Mouse (Mus musculus) erythroblast, embryonic 14.5 days (primary cell): ENCODE results near the gene Nipal4. TPM values are rescaled to one million over a fixed set of nuclear protein-coding genes. Genes with fewer than 3 reads are reported as not detected.

Experiments
- H3K27me3 ChIP-seq: 2 replicates; pipeline ENCODE4 v1.6.1; 2012; ENCODE audit warnings: inconsistent platforms; ENCODE audit not compliant: control insufficient read depth
- H3K36me3 ChIP-seq: 2 replicates; pipeline ENCODE4 v1.6.1; 2012; ENCODE audit warnings: mild to moderate bottlenecking, inconsistent platforms; ENCODE audit not compliant: control insufficient read depth
- H3K4me1 ChIP-seq: 2 replicates; pipeline ENCODE4 v1.6.1; 2012; ENCODE audit warnings: inconsistent platforms; ENCODE audit not compliant: control insufficient read depth
- H3K4me3 ChIP-seq: replicated peaks from 2 replicates; pipeline ENCODE3; 2012; ENCODE audit warnings: moderate library complexity, mild to moderate bottlenecking, inconsistent platforms
- H3K9me3 ChIP-seq: 2 replicates; pipeline ENCODE4 v1.6.1; 2012; ENCODE audit warnings: low read length, inconsistent platforms, mixed read lengths; ENCODE audit not compliant: control insufficient read depth
- GATA1 ChIP-seq: IDR thresholded peaks from 2 replicates; pipeline ENCODE4 v1.6.1; 2012; ENCODE audit warnings: low read length, inconsistent platforms, mixed read lengths
- TAL1 ChIP-seq: IDR thresholded peaks from 3 replicates; pipeline ENCODE4 v1.6.1; 2012; ENCODE audit warnings: low read length, inconsistent platforms, mixed read lengths
- polyA plus RNA-seq: library from polyadenylated mRNA; stranded (reverse); fragments of >175 nt; gene quantifications from 2 replicates; pipeline ENCODE4 v1.2.3, GENCODE M21; 2012

The Nipal4 gene
- polyA plus RNA-seq, 1 experiment, result not detected

- Histone ChIP-seq H3K9me3 (no peaks in the 10 kb centered on the region), H3K36me3 (no peaks in the 10 kb centered on the region), H3K4me1 (peaks cover 3% of the 10 kb centered on the region), H3K4me3 (no peak overlapping the region), H3K27me3 (no peaks in the 10 kb centered on the region)
- TF ChIP-seq GATA1, result no peak
- no peak for TF ChIP-seq TAL1
These were observed 56.0 kb downstream of the Nipal4 start for GRCm38 (mm10) chr11:46110156-46110944.

DNA sequence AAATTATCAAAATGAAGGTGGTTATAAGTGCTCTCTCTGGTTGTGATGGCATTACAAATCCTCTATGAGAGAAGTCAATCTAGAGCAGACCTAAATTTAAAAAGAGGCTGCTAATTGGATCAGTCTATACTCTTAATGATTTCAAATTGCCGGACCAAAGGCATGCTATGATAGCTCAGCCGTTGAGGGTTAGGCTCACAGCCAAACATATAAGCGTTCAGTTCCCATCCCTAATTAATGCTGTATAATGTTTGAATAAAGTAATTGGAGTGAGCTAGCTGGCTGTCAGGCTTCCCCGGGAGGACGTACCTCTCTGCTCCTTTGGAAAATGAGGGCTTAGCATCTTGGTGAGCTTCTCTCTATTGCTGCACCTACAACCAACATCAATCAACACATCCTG, 57.1 kb downstream of the Nipal4 start:
- Histone ChIP-seq H3K4me1 (peaks cover 3% of the 10 kb centered on the region), H3K4me3 (no peak overlapping the region), H3K27me3 (no peaks in the 10 kb centered on the region), H3K36me3 (no peaks in the 10 kb centered on the region), H3K9me3 (no peaks in the 10 kb centered on the region)
- no peak for TF ChIP-seq GATA1
- no peak for TF ChIP-seq TAL1

DNA sequence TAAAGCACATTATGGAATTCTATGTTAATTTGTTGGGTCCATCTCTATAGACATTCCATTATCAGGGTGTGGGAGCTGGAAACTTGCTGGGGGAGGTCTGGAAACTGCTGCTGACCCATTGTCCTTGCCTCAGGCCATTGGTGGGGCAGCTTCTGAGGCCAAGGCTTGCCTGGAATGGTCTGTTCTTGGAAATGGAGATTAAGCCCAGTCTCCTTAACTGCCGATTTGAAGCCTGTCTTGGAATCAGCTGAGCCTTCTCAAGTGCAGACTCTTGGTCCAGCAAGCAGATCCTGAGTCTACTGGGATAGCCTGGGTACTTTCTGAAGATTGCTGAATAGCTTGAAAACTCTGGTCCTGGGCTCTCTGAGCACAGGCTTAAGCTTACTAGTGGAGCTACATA, 59.3 kb downstream of the Nipal4 start:
- H3K36me3 ChIP-seq, result no peaks in the 10 kb centered on the region
- no peak overlapping the region for H3K4me3 ChIP-seq
- H3K27me3 ChIP-seq, result no peaks in the 10 kb centered on the region
- no peak for TF ChIP-seq GATA1
- TF ChIP-seq TAL1, result no peak
- H3K4me1 ChIP-seq, result peaks cover 3% of the 10 kb centered on the region
- no peaks in the 10 kb centered on the region for H3K9me3 ChIP-seq

DNA sequence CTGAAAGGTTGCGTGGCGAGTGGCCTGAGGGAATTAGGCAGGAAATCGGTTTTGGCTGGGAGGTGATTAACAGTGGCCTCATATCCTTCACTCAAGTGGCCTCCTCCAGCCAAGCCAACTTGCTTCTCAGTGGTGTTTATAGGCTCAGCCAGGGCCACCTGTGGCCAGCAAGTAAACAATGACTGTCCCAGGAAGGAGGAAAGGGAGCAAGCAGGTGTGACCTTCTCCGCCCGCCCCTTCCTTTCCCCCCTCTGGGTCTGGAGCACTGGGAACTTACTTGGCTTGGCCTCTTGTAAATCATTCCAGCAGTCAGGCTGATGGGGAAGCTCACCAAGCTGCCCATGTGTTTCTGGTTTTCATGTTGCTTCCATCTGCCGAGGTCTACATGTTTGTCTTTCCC, 64.2 kb downstream of the Nipal4 start:
- no peaks in the 10 kb centered on the region for H3K9me3 ChIP-seq
- H3K4me3 ChIP-seq, result no peak overlapping the region
- no peaks in the 10 kb centered on the region for H3K36me3 ChIP-seq
- H3K4me1 ChIP-seq, result peaks cover under 1% of the 10 kb centered on the region
- no peaks in the 10 kb centered on the region for H3K27me3 ChIP-seq
- TF ChIP-seq GATA1 (no peak), TAL1 (no peak)

Other genes starting within 250 kb of the Nipal4 start
- 1.0 and 1.2 TPM in 2 replicates for gene Lsm11, start 221.6 kb downstream of the Nipal4 start, polyA plus RNA-seq
- gene Thg1l, start 211.0 kb downstream of the Nipal4 start, polyA plus RNA-seq, result 0.18 and 0.53 TPM in 2 replicates
- gene Sox30, start 186.2 kb downstream of the Nipal4 start, polyA plus RNA-seq, result not detected in 2 replicates
- gene Gm12166, start 114.2 kb downstream of the Nipal4 start, polyA plus RNA-seq, result 0.06 and 0.12 TPM in 2 replicates
- 0.07 and 0.10 TPM in 2 replicates for gene Adam19, start 110.5 kb downstream of the Nipal4 start, polyA plus RNA-seq
- not detected in 2 replicates for gene Fndc9, start 69.0 kb upstream of the Nipal4 start, polyA plus RNA-seq
- gene Cyfip2, start 146.4 kb upstream of the Nipal4 start, polyA plus RNA-seq, result 0.01 and 0.04 TPM in 2 replicates
- gene Itk, start 223.0 kb upstream of the Nipal4 start, polyA plus RNA-seq, result 0.02 and 0.06 TPM in 2 replicates
- not detected in 2 replicates for gene Fam71b, start 230.1 kb upstream of the Nipal4 start, polyA plus RNA-seq